Mouse (Mus musculus): Measurements from ENCODE around the gene Yy1. TPM values are rescaled to one million over a fixed set of nuclear protein-coding genes. Genes with fewer than 3 reads are reported as not detected.

Yy1 gene
- total RNA-seq, 2 experiments from 2014 or later: 47.6 to 48.6 TPM

GRCm38 (mm10) chr12:108766866-108767265 is 25.9 kb upstream of the Yy1 start:
- no peak for DNase-seq (ENCODE audit: low spot score in 2 of 2)

GRCm38 (mm10) chr12:108768196-108768854 is 24.4 kb upstream of the Yy1 start:
- DNase-seq (ENCODE audit: low spot score in 2 of 2): no peak

- DNase-seq (ENCODE audit: low spot score in 2 of 2): no peak
Observed at GRCm38 (mm10) chr12:108780108-108780877, 12.5 kb upstream of the Yy1 start.

GRCm38 (mm10) chr12:108785161-108785560 is 7.6 kb upstream of the Yy1 start:
- no peak for DNase-seq (ENCODE audit: low spot score in 2 of 2)

GRCm38 (mm10) chr12:108787329-108787728 is 5.4 kb upstream of the Yy1 start:
- no peak for DNase-seq (ENCODE audit: low spot score in 2 of 2)

- peak; percentile 73 to 78 for DNase-seq (ENCODE audit: low spot score in 2 of 2)
Observed at GRCm38 (mm10) chr12:108792152-108792545, 624 bp upstream of the Yy1 start.

- peak; percentile 15 to 19 for DNase-seq (ENCODE audit: low spot score in 2 of 2)
Observed at GRCm38 (mm10) chr12:108793453-108793941, 724 bp downstream of the Yy1 start.

GRCm38 (mm10) chr12:108794078-108794711 is 1.4 kb downstream of the Yy1 start:
- peak; percentile 66 to 81 for DNase-seq (ENCODE audit: low spot score in 2 of 2)

GRCm38 (mm10) chr12:108794979-108795537 is 2.3 kb downstream of the Yy1 start:
- no peak for DNase-seq (ENCODE audit: low spot score in 2 of 2)

GRCm38 (mm10) chr12:108801613-108802012 is 8.8 kb downstream of the Yy1 start:
- no peak for DNase-seq (ENCODE audit: low spot score in 2 of 2)

GRCm38 (mm10) chr12:108804388-108804787 is 11.6 kb downstream of the Yy1 start:
- no peak for DNase-seq (ENCODE audit: low spot score in 2 of 2)

- DNase-seq (ENCODE audit: low spot score in 2 of 2): no peak
Observed at GRCm38 (mm10) chr12:108808465-108808864, 15.7 kb downstream of the Yy1 start.

GRCm38 (mm10) chr12:108809771-108810170 is 17.0 kb downstream of the Yy1 start:
- no peak for DNase-seq (ENCODE audit: low spot score in 2 of 2)

- no peak for DNase-seq (ENCODE audit: low spot score in 2 of 2)
Observed at GRCm38 (mm10) chr12:108810309-108810708, 17.5 kb downstream of the Yy1 start.

- no peak for DNase-seq (ENCODE audit: low spot score in 2 of 2)
Observed at GRCm38 (mm10) chr12:108811133-108811532, 18.4 kb downstream of the Yy1 start.

GRCm38 (mm10) chr12:108812463-108812862 is 19.7 kb downstream of the Yy1 start:
- peak in 1 of 2 experiments; percentile 35 for DNase-seq (ENCODE audit: low spot score in 2 of 2)

GRCm38 (mm10) chr12:108814470-108814869 is 21.7 kb downstream of the Yy1 start:
- DNase-seq (ENCODE audit: low spot score in 2 of 2): peak in 1 of 2 experiments; percentile 22

- DNase-seq (ENCODE audit: low spot score in 2 of 2): no peak
Observed at GRCm38 (mm10) chr12:108816569-108816968, 23.8 kb downstream of the Yy1 start.

- DNase-seq (ENCODE audit: low spot score in 2 of 2): no peak
Observed at GRCm38 (mm10) chr12:108820461-108820860, 27.7 kb downstream of the Yy1 start.

GRCm38 (mm10) chr12:108823036-108823435 is 30.3 kb downstream of the Yy1 start:
- DNase-seq (ENCODE audit: low spot score in 2 of 2): no peak

- DNase-seq (ENCODE audit: low spot score in 2 of 2): no peak
Observed at GRCm38 (mm10) chr12:108824225-108824874, 31.6 kb downstream of the Yy1 start.
